Mouse (Mus musculus) left cerebral cortex, adult 2 months (tissue): Measurements from ENCODE around the gene Chl1. TPM values are rescaled to one million over a fixed set of nuclear protein-coding genes. Genes with fewer than 3 reads are reported as not detected.

Experiments
- DNase-seq, 2 experiments: peaks; one replicate each; pipeline ENCODE4 v3.0.0; 2021 to 2022; ENCODE audit warnings: low spot score in 2 of 2, mixed read lengths in 1 of 2; ENCODE audit errors: extremely low spot score in 1 of 2
- H3K27ac ChIP-seq: fragments of 200-600 bp; 2 replicates; pipeline ENCODE4 v1.8.1; 2022
- H3K4me3 ChIP-seq: fragments of 200-600 bp; 2 replicates; pipeline ENCODE4 v1.8.1; 2022
- CTCF ChIP-seq: fragments of 200-600 bp; IDR thresholded peaks from 2 replicates; pipeline ENCODE4 v1.8.1; 2022; ENCODE audit warnings: antibody characterized with exemption, mild to moderate bottlenecking, moderate library complexity
- intact Hi-C: fragments of 180-260 bp; cut with DNase I; formaldehyde crosslinking; loops from one replicate; pipeline ENCODE4 v1.15.1; 2025
- long read RNA-seq, 2 experiments: library from polyadenylated mRNA; stranded (forward); transcript quantifications; one replicate each; pipeline ENCODE4 v2.0.0; 2021; ENCODE audit warnings: borderline mapping rate in 2 of 2
- total RNA-seq, 2 experiments: library from RNA; stranded (reverse); gene quantifications; 2 replicates each; pipeline ENCODE4 v1.2.3; 2021

The Chl1 gene
- total RNA-seq: 100 to 1,000 TPM; 122 to 126 TPM
- long read RNA-seq, experiment 1, full-length matches to known transcripts: 23 of 59 reads
- long read RNA-seq, experiment 1, partial matches to known transcripts: 12 of 59 reads
- long read RNA-seq, experiment 1, other reads (novel, unspliced or antisense): 24 of 59 reads
- long read RNA-seq, experiment 2, full-length matches to known transcripts: 18 of 34 reads
- long read RNA-seq, experiment 2, partial matches to known transcripts: 2 of 34 reads
- long read RNA-seq, experiment 2, other reads (novel, unspliced or antisense): 14 of 34 reads

GRCm38 (mm10) chr6:103510392-103511289 is at the start of gene Chl1:
Gene Chl1 (plus strand): TSS chr6:103510586.
- TF ChIP-seq CTCF: no peak
- peak; percentile 29 to 33 for DNase-seq
- intact Hi-C loops: loop anchor here (5.0 kb wide), 4 partner anchors 47 to 162 kb away; no protein-coding TSS in a partner anchor
- peak within 1 kb of the TSS; percentile 70 for H3K4me3 ChIP-seq
- peak within 1 kb of the TSS; percentile 96 for H3K27ac ChIP-seq

DNA sequence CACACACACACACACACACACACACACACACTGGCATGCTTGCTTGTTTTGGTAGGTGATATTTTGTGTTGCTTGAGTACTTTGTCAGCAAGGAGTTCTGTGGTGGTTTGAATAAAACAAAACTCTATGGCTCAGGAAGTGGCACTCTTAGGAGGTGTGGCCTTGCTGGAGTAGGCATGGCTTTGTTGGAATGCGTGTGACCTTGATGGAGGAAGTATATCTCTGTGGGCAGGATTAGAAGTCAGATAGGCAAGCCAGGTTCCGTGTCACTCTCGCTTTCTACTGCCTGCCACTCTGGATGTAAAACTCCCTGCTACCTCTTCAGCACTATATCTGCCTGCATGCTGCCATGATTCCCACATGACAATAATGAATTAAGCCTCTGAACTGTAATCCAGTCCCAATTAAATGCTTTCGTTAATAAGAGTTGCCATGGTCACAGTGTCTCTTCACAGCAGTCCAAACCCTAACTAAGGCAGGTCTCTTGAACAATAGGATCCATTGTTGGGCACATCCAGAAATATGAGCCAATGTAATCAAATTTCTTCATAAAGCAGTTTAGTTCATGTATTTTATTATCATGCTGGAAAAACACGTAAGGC is 44.8 kb upstream of the Chl1 start:
- intact Hi-C loops: no loop called here
- H3K4me3 ChIP-seq: no peak overlapping the region
- no peak for TF ChIP-seq CTCF

DNA sequence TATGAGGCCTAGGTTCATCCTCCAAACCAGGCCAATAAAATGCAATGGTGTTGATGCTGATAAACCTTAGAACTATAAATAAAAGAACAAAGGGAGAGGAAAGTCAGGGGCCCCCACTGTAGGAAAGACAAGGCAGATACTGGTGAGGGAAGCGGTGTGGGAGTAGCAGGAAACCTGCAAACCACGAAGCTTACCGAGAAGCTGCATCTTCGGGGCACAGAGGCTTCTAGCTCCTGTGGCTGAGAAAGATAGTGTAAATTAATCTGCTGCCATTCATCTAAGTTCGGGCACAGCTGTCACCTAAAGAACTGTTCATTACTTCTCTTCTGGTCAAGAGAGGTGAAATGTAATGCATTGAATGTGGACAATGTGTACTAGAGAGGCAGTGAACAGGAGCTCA is 37.1 kb upstream of the Chl1 start:
- Histone ChIP-seq H3K4me3 (no peak overlapping the region), H3K27ac (no peak overlapping the region)
- no peak for TF ChIP-seq CTCF
- intact Hi-C loops: no loop called here
- DNase-seq: no peak

More for the DNA sequence above, 44.8 kb upstream of the Chl1 start:
- H3K27ac ChIP-seq: no peak overlapping the region
- DNase-seq: no peak

GRCm38 (mm10) chr6:103487199-103487598 is 23.2 kb upstream of the Chl1 start:
- no peak for DNase-seq
- no peak for TF ChIP-seq CTCF
- Histone ChIP-seq H3K4me3 (no peak overlapping the region), H3K27ac (no peak overlapping the region)
- intact Hi-C loops: no loop called here

- Histone ChIP-seq H3K27ac (no peak overlapping the region), H3K4me3 (no peak overlapping the region)
- no peak for DNase-seq
- intact Hi-C loops: no loop called here
- TF ChIP-seq CTCF: no peak
Observed at GRCm38 (mm10) chr6:103498404-103498803, 12.0 kb upstream of the Chl1 start.

DNA sequence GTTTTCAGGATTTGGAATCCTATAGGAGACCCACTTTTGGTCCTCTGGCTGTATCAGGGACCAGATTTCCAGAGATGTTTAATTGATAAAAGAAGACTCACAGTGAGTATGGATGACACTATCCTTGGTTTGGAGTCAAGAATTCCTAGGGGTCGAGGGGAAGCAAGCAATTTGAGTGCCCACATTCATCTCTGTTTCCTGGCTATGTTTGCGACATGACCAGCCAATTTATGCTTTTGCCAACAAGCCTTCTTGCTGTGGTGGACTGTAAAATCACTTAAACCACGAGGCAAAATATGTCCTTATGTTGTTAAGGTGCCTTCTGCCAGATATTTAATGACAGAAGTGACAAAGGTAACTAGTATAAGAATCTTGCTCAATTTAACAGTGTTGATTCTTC is 6.3 kb upstream of the Chl1 start:
- no peak for DNase-seq
- no peak for TF ChIP-seq CTCF
- Histone ChIP-seq H3K4me3 (no peak overlapping the region), H3K27ac (no peak overlapping the region)
- intact Hi-C loops: no loop called here

- DNase-seq: no peak
- intact Hi-C loops: no loop called here
- no peak overlapping the region for H3K4me3 ChIP-seq
- no peak for TF ChIP-seq CTCF
- no peak overlapping the region for H3K27ac ChIP-seq
Observed at GRCm38 (mm10) chr6:103507751-103508575, 2.4 kb upstream of the Chl1 start.

- Histone ChIP-seq H3K4me3 (no peak overlapping the region), H3K27ac (no peak overlapping the region)
- DNase-seq: no peak
- TF ChIP-seq CTCF: no peak
- intact Hi-C loops: no loop called here
Observed at GRCm38 (mm10) chr6:103509596-103509995, 790 bp upstream of the Chl1 start.

DNA sequence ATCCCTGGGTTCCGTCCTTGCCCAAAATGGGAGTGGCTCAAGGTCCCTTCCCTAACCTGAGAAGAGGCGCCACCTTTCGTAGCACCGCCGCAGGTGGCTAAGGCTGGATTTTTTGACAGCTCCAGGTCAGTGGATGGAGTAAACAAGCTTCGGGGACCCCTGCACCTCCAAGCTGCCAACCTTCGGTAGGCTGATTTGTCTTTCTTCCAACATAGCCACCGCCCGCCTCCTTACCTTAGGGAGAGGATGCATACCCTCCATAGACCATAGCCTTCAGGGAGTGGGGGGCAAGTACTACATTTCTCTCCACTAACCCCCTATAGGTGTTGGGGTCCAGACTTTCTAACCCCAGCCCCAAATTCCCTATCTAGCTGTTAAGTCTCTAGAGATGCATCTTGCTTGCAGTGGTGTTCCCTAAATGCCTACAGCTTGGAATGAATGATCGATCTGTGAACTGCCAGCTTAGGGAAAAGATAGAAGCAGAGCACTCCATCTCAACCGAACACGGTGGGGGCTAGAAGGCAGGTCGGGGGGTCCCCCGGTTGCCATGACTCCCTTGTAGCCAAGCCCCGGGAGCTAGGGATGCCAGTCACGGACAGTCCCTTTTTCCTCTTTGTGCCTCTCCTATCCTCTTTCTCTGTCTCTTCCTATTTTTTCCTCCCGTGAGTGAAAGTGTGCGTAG is 1.0 kb downstream of the Chl1 start:
- DNase-seq: peak; percentile 29 to 36
- H3K27ac ChIP-seq: peak overlapping the region; percentile 96
- H3K4me3 ChIP-seq: peak overlapping the region; percentile 70
- TF ChIP-seq CTCF: no peak
- intact Hi-C loops: loop anchor here (5.0 kb wide), 4 partner anchors 46 to 161 kb away; no protein-coding TSS in a partner anchor

GRCm38 (mm10) chr6:103511972-103512565 is 1.7 kb downstream of the Chl1 start:
- Histone ChIP-seq H3K27ac (peak overlapping the region; percentile 96), H3K4me3 (peak overlapping the region; percentile 70)
- TF ChIP-seq CTCF: peak; percentile 32
- peak; percentile 79 to 82 for DNase-seq
- intact Hi-C loops: loop anchor here (2.0 to 5.0 kb wide), 5 partner anchors 45 to 205 kb away; no protein-coding TSS in a partner anchor
